Mouse (Mus musculus) liver, adult 2 months (tissue): ENCODE data around the gene Dntt. TPM values are rescaled to one million over a fixed set of nuclear protein-coding genes. Genes with fewer than 3 reads are reported as not detected.

Experiments
- DNase-seq: peaks from one replicate; pipeline ENCODE4 v3.0.0-alpha.2; 2011; ENCODE audit warnings: low read depth, low spot score; ENCODE audit errors: extremely low read depth
- H3K27ac ChIP-seq: fragments of 200-500 bp; replicated peaks from 2 replicates; pipeline ENCODE4 v1.5.1; 2012; ENCODE audit warnings: low read depth, mild to moderate bottlenecking, control low read depth, inconsistent platforms, low read length; ENCODE audit not compliant: insufficient read depth
- H3K27me3 ChIP-seq: fragments of 200-500 bp; 2 replicates; pipeline ENCODE4 v1.6.1; 2012; ENCODE audit warnings: mild to moderate bottlenecking, moderate library complexity, low read length, inconsistent platforms; ENCODE audit not compliant: control insufficient read depth, insufficient read depth
- H3K36me3 ChIP-seq: fragments of 200-500 bp; 2 replicates; pipeline ENCODE4 v1.6.1; 2012; ENCODE audit warnings: low read length, inconsistent platforms; ENCODE audit not compliant: control insufficient read depth, insufficient read depth
- H3K4me1 ChIP-seq: fragments of 200-500 bp; 2 replicates; pipeline ENCODE4 v1.6.1; 2011; ENCODE audit warnings: low read length; ENCODE audit not compliant: control insufficient read depth, insufficient read depth
- H3K4me3 ChIP-seq: fragments of 200-500 bp; 2 replicates; pipeline ENCODE4 v1.5.1; 2011; ENCODE audit warnings: low read depth, mild to moderate bottlenecking, control low read depth, low read length, moderate library complexity; ENCODE audit not compliant: insufficient read depth
- H3K79me2 ChIP-seq: fragments of 200-500 bp; 2 replicates; pipeline ENCODE4 v1.6.1; 2012; ENCODE audit warnings: inconsistent platforms, mild to moderate bottlenecking, low read length, moderate library complexity; ENCODE audit not compliant: control insufficient read depth, insufficient read depth
- H3K9ac ChIP-seq: fragments of 200-500 bp; 2 replicates; pipeline ENCODE4 v1.6.1; 2012; ENCODE audit warnings: low read depth, mild to moderate bottlenecking, control low read depth, inconsistent platforms, low read length
- CTCF ChIP-seq: fragments of 200-500 bp; IDR thresholded peaks from 2 replicates; pipeline ENCODE4 v1.5.1; 2011; ENCODE audit warnings: low read depth, low read length, control low read depth
- POLR2A ChIP-seq: fragments of 200-500 bp; IDR thresholded peaks from 2 replicates; pipeline ENCODE4 v1.6.1; 2011; ENCODE audit warnings: low read length, control low read depth; ENCODE audit not compliant: insufficient read depth; ENCODE audit errors: extremely low read depth
- WGBS: fragments of 180-500 bp; shearing (Covaris S2); methylation state at CpG from one replicate; pipeline ENCODE4 v1.1.7; 2018; 5-methylcytosine and 5-hydroxymethylcytosine counted together
- polyA plus RNA-seq: library from polyadenylated mRNA; depleted of rRNA; stranded (reverse); fragments of >200 nt; gene quantifications from 2 replicates; pipeline ENCODE4 v1.2.3, GENCODE M21; 2012; rRNA removed
- total RNA-seq: library from RNA; depleted of rRNA; stranded (reverse); fragments of >200 nt; gene quantifications from 2 replicates; pipeline ENCODE4 v1.2.3, GENCODE M21; 2014; rRNA removed

The Dntt gene
- total and polyA plus RNA-seq, 2 experiments: 0.39 to 1.4 TPM

GRCm38 (mm10) chr19:41108666-41109065, 79.6 kb downstream of the Dntt start:
- TF ChIP-seq POLR2A (no peak), CTCF (no peak)
- 83% methylated on average over 7 of the region's 7 CpGs for WGBS
- no peak overlapping the region for H3K9ac ChIP-seq
- H3K27me3 ChIP-seq: no peaks in the 10 kb centered on the region
- H3K4me3 ChIP-seq: no peak overlapping the region
- no peaks in the 10 kb centered on the region for H3K79me2 ChIP-seq
- H3K27ac ChIP-seq: no peak overlapping the region
- H3K4me1 ChIP-seq: no peaks in the 10 kb centered on the region
- no peaks in the 10 kb centered on the region for H3K36me3 ChIP-seq
- DNase-seq: no peak

Other genes with a start within 250 kb of the Dntt start
- 1.0 and 1.1 TPM in 2 replicates for gene Ccnj, start 198.0 kb upstream of the Dntt start, total RNA-seq
- gene Ccnj, start 198.0 kb upstream of the Dntt start, polyA plus RNA-seq: 2.4 and 3.1 TPM in 2 replicates
- gene Zfp518a, start 134.6 kb upstream of the Dntt start, total RNA-seq: 6.7 and 7.0 TPM in 2 replicates
- 0.22 and 0.51 TPM in 2 replicates for gene Zfp518a, start 134.6 kb upstream of the Dntt start, polyA plus RNA-seq
- 0.74 and 0.87 TPM in 2 replicates for gene Blnk, start 34.7 kb upstream of the Dntt start, total RNA-seq
- 0.32 and 1.1 TPM in 2 replicates for gene Blnk, start 34.7 kb upstream of the Dntt start, polyA plus RNA-seq
- gene Opalin, start 47.8 kb downstream of the Dntt start, total RNA-seq: not detected in 2 replicates
- gene Opalin, start 47.8 kb downstream of the Dntt start, polyA plus RNA-seq: not detected in 2 replicates
- gene Tll2, start 177.6 kb downstream of the Dntt start, total RNA-seq: not detected in 2 replicates
- not detected in 2 replicates for gene Tll2, start 177.6 kb downstream of the Dntt start, polyA plus RNA-seq
- 138 and 141 TPM in 2 replicates for gene Tm9sf3, start 234.7 kb downstream of the Dntt start, total RNA-seq
- 41.7 and 47.2 TPM in 2 replicates for gene Tm9sf3, start 234.7 kb downstream of the Dntt start, polyA plus RNA-seq